ENCODE assay signal across 20 mouse cellular contexts in the genomic region with DNA sequence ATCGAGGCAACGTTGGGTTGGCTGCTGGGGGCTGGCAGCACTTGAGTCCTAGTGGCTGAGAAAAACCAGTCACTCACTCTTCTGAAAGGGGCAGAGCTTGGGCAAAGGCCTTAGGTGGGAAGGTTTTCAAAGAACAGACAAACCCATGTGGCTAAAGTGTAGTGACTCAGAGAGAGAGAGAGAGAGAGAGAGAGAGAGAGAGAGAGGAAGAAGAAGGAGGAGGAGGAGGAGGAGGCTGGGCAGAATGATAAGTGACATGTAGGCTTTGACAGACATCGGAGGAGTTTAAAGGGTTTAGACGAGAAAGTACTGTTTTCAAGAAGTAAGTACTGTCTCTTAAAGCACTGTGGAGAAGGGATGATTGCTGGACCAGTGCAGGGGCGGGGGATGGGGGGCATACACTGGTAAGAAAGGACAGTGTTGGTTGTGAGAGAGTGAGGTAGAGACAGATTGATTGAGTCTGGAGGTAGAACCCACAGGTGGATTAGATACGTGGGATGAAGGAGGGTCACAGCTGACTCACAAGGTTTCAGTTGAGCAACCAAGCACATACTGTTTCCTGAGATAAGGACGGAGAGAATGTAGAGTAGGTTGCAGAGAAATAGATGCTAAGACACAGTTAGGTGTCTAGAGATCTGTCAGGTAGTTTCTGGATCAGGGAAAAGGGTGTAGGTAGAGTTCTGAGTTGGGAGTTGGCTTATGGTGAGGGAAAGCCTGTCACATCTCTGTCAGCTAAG.
"Had no signal": no experiment of that assay in that cellular context is flagged by ENCODE, and none has a peak within 500 bp of the region (broad histone marks: within the 10 kb centered on the region; RNA-seq: fewer than 3 reads in every experiment).

No protein-coding gene starts in this region.

- H3K4me1 ChIP-seq: limb, embryonic 12.5 days; limb, embryonic 15.5 days; lung, embryonic 15.5 days; stomach, embryonic 15.5 days had no signal

- H3K36me3 ChIP-seq: limb, embryonic 12.5 days; limb, embryonic 15.5 days; lung, embryonic 15.5 days; stomach, embryonic 15.5 days had no signal

- DNase-seq: kidney, adult 18-20 months; kidney, postnatal 10 days; kidney, postnatal 36 days; layer of hippocampus, postnatal 36 days; left cerebral cortex, postnatal 4 days; lung, adult 18-20 months; lung, postnatal 10 days; lung, postnatal 36 days; midbrain, embryonic 14.5 days; right cerebral cortex, postnatal 14 days; right cerebral cortex, postnatal 4 days; thymus, adult 18-20 months; thymus, postnatal 36 days had no signal

- H3K9ac ChIP-seq: limb, embryonic 12.5 days; limb, embryonic 15.5 days; liver, embryonic 14.5 days; lung, embryonic 15.5 days; stomach, embryonic 15.5 days had no signal

- H3K9me3 ChIP-seq: limb, embryonic 15.5 days; lung, embryonic 15.5 days; stomach, embryonic 15.5 days had no signal

- H3K4me2 ChIP-seq: limb, embryonic 12.5 days; limb, embryonic 15.5 days; lung, embryonic 15.5 days; midbrain, embryonic 11.5 days; stomach, embryonic 15.5 days had no signal

- H3K27me3 ChIP-seq: limb, embryonic 12.5 days; limb, embryonic 15.5 days; lung, embryonic 15.5 days; stomach, embryonic 15.5 days had no signal

- H3K4me3 ChIP-seq: left cerebral cortex, adult 2 months; limb, embryonic 12.5 days; limb, embryonic 15.5 days; lung, embryonic 15.5 days; stomach, embryonic 15.5 days had no signal

- H3K27ac ChIP-seq: left cerebral cortex, adult 2 months; limb, embryonic 12.5 days; limb, embryonic 15.5 days; liver, embryonic 14.5 days; lung, embryonic 15.5 days; stomach, embryonic 15.5 days had no signal
